In genomic region chr19:3929211-3929941, GRCm38 (mm10) we compare ENCODE assay signal across 9 mouse cellular contexts. TPM values are rescaled to one million over a fixed set of nuclear protein-coding genes. Genes with fewer than 3 reads are reported as not detected.
DNase-seq lines count a peak whose midpoint lies in the region; ATAC-seq and TF ChIP-seq lines count a peak whose summit lies in the region.
"Had no signal": no experiment of that assay in that cellular context is flagged by ENCODE, and none has a peak within 500 bp of the region (broad histone marks: within the 10 kb centered on the region; RNA-seq: fewer than 3 reads in every experiment).

Aldh3b1 (minus strand) TSS chr19:3929808.

- H3K4me3 ChIP-seq in cortical plate, adult 2 months (ENCODE audit: insufficient read depth, low read length), result no peak within 1 kb of the TSS
- no peak within 1 kb of the TSS for H3K4me3 ChIP-seq in intestine, postnatal 0 days (ENCODE audit: low read depth, low read length)
- H3K4me3 ChIP-seq in limb, embryonic 15.5 days, result no peak within 1 kb of the TSS
- H3K4me3 ChIP-seq in midbrain, embryonic 14.5 days (replicated peaks; ENCODE audit: low read depth, low read length), result no peak within 1 kb of the TSS
- H3K4me3 ChIP-seq in testis, adult 2 months (ENCODE audit: control insufficient read depth, low read depth, low read length), result no peak within 1 kb of the TSS; the same call in none of the 2 replicates

- H3K4me2 ChIP-seq in intestine, postnatal 0 days (replicated peaks; ENCODE audit: low read depth), result peak within 1 kb of the TSS; percentile 51
- peak within 1 kb of the TSS; percentile 12; the same call in 1 of the 2 replicates for H3K4me2 ChIP-seq in limb, embryonic 15.5 days
- H3K4me2 ChIP-seq in midbrain, embryonic 14.5 days (ENCODE audit: low read length), result no peak within 1 kb of the TSS

- H3K9ac ChIP-seq in intestine, postnatal 0 days (ENCODE audit: low read depth, low read length), result no peak within 1 kb of the TSS
- no peak within 1 kb of the TSS for H3K9ac ChIP-seq in limb, embryonic 15.5 days
- H3K9ac ChIP-seq in midbrain, embryonic 14.5 days (replicated peaks; ENCODE audit: low read length), result peak within 1 kb of the TSS; percentile 1; the same call in 1 of the 2 replicates

- peak; percentile 30; the same call in 1 of the 2 replicates for TF ChIP-seq POLR2A in cortical plate, adult 2 months (IDR thresholded peaks at IDR 0.05; ENCODE audit: extremely low read depth, insufficient read depth, low read length)
- no peak for TF ChIP-seq POLR2A in testis, adult 2 months (IDR thresholded peaks at IDR 0.05; ENCODE audit: control insufficient read depth, low read depth, low read length)

- peak; percentile 65 for ATAC-seq in intestine, postnatal 0 days
- ATAC-seq in limb, embryonic 15.5 days (ENCODE audit: insufficient number of reproducible peaks, low FRiP score, low TSS enrichment, low read depth), result peak; percentile 35; the same call in 1 of the 2 replicates
- ATAC-seq in midbrain, embryonic 14.5 days (ENCODE audit: low FRiP score, low TSS enrichment), result no peak

- TF ChIP-seq CTCF in cortical plate, adult 2 months (IDR thresholded peaks at IDR 0.05; ENCODE audit: extremely low read depth, insufficient read depth, low read length), result no peak
- TF ChIP-seq CTCF in intestine, postnatal 0 days (IDR thresholded peaks at IDR 0.05; ENCODE audit: low read depth), result no peak
- no peak for TF ChIP-seq CTCF in testis, adult 2 months (IDR thresholded peaks at IDR 0.05; ENCODE audit: control insufficient read depth, insufficient read depth, insufficient replicate concordance, low read depth, low read length)

- peak; percentile 55 to 63 for DNase-seq in spleen, adult 18-20 months
- DNase-seq in spleen, postnatal 14 days (ENCODE audit: low spot score in 2 of 2), result no peak
- DNase-seq in heart, adult 11 months, result peak; percentile 99
- peak; percentile 57 for DNase-seq in midbrain, embryonic 14.5 days

- H3K27ac ChIP-seq in cortical plate, adult 2 months (ENCODE audit: insufficient read depth, low read length), result peak within 1 kb of the TSS; percentile 4
- peak within 1 kb of the TSS; percentile 55 for H3K27ac ChIP-seq in intestine, postnatal 0 days (ENCODE audit: low read depth, low read length)
- peak within 1 kb of the TSS; percentile 76 for H3K27ac ChIP-seq in limb, embryonic 15.5 days
- peak within 1 kb of the TSS; percentile 17; the same call in 1 of the 2 replicates for H3K27ac ChIP-seq in midbrain, embryonic 14.5 days (replicated peaks; ENCODE audit: low read depth, low read length)
- H3K27ac ChIP-seq in testis, adult 2 months (ENCODE audit: control insufficient read depth, insufficient read depth, low read depth, low read length), result peak within 1 kb of the TSS; percentile 82

- H3K27me3 ChIP-seq in intestine, postnatal 0 days (replicated peaks; ENCODE audit: control insufficient read depth, insufficient read depth, low read length), result no peaks in the 10 kb centered on the region
- H3K27me3 ChIP-seq in limb, embryonic 15.5 days, result no peaks in the 10 kb centered on the region
- no peaks in the 10 kb centered on the region for H3K27me3 ChIP-seq in midbrain, embryonic 14.5 days (ENCODE audit: control insufficient read depth, insufficient read depth, low read length)
- H3K27me3 ChIP-seq in testis, adult 2 months (ENCODE audit: control insufficient read depth, insufficient read depth, low read length), result no peaks in the 10 kb centered on the region

- H3K9me3 ChIP-seq in intestine, postnatal 0 days (ENCODE audit: control insufficient read depth), result no peaks in the 10 kb centered on the region
- H3K9me3 ChIP-seq in limb, embryonic 15.5 days, result no peaks in the 10 kb centered on the region
- no peaks in the 10 kb centered on the region for H3K9me3 ChIP-seq in midbrain, embryonic 14.5 days (ENCODE audit: control insufficient read depth, low read length)
- H3K9me3 ChIP-seq: G1E had no signal

- 30% methylated on average over 12 of the region's 12 CpGs for WGBS in intestine, postnatal 0 days
- 39% methylated on average over 12 of the region's 12 CpGs for WGBS in limb, embryonic 15.5 days
- 69% methylated on average over 12 of the region's 12 CpGs for WGBS in midbrain, embryonic 14.5 days

- no peaks in the 10 kb centered on the region; the same call in 1 of the 2 replicates for H3K36me3 ChIP-seq in intestine, postnatal 0 days (ENCODE audit: control insufficient read depth, insufficient read depth)
- no peaks in the 10 kb centered on the region for H3K36me3 ChIP-seq in limb, embryonic 15.5 days
- no peaks in the 10 kb centered on the region for H3K36me3 ChIP-seq in midbrain, embryonic 14.5 days (ENCODE audit: control insufficient read depth, insufficient read depth, low read length)
- no peaks in the 10 kb centered on the region for H3K36me3 ChIP-seq in testis, adult 2 months (ENCODE audit: control insufficient read depth, insufficient read depth, low read length)
- H3K36me3 ChIP-seq: G1E had no signal

- peaks cover 1% of the 10 kb centered on the region; the same call in 1 of the 2 replicates for H3K4me1 ChIP-seq in cortical plate, adult 2 months (ENCODE audit: control insufficient read depth, insufficient read depth, low read length)
- H3K4me1 ChIP-seq in intestine, postnatal 0 days (replicated peaks; ENCODE audit: control insufficient read depth, insufficient read depth, low read length), result peaks cover 15% of the 10 kb centered on the region; the same call in 1 of the 2 replicates
- H3K4me1 ChIP-seq in limb, embryonic 15.5 days, result peaks cover 37% of the 10 kb centered on the region
- H3K4me1 ChIP-seq in midbrain, embryonic 14.5 days (ENCODE audit: control insufficient read depth, insufficient read depth, low read length), result no peaks in the 10 kb centered on the region
- H3K4me1 ChIP-seq in testis, adult 2 months (ENCODE audit: control insufficient read depth, insufficient read depth, low read length), result peaks cover 14% of the 10 kb centered on the region

RNA-seq across cellular contexts. Expression of gene Aldh3b1, which starts in this region (rescaled TPM):
- 6.9 and 8.1 TPM in 2 replicates for polyA plus RNA-seq in cortical plate, adult 2 months (2012; rRNA removed)
- 16.1 and 17.4 TPM in 2 replicates for polyA plus RNA-seq in intestine, postnatal 0 days (2015; fragmentation: Nextera tagmentation; extraction: Ambion mirVana)
- 2.7 and 4.2 TPM in 2 replicates for polyA plus RNA-seq in limb, embryonic 15.5 days (2015; fragmentation: Nextera tagmentation; extraction: Ambion mirVana)
- 0.84 and 1.1 TPM in 2 replicates for polyA plus RNA-seq in midbrain, embryonic 14.5 days (2014; fragmentation: Nextera tagmentation; extraction: Ambion mirVana)
- 48.2 and 52.4 TPM in 2 replicates for polyA plus RNA-seq in testis, adult 2 months (2012; rRNA removed)
- polyA plus RNA-seq: G1E had no signal

Comparison
In these comparisons a context has a peak if more than half of its experiments do, and no peak if none do; other contexts are left out.
1. DNase-seq: peak in spleen, adult 18-20 months (2 of 2), heart, adult 11 months (single experiment) and midbrain, embryonic 14.5 days (single experiment); none in spleen, postnatal 14 days (0 of 2).
2. H3K27ac ChIP-seq: peak in every context shown above with its lines; median percentile 82 in testis, adult 2 months; 76 in limb, embryonic 15.5 days; 55 in intestine, postnatal 0 days; 17 in midbrain, embryonic 14.5 days; 4 in cortical plate, adult 2 months.